Mouse (Mus musculus) liver, embryonic 15.5 days (tissue): ENCODE results near the gene Zyg11b. TPM values are rescaled to one million over a fixed set of nuclear protein-coding genes. Genes with fewer than 3 reads are reported as not detected.

Experiments used
- ATAC-seq: fragments of 200-750 bp; cut with Nextera tagmentation; 2 replicates; pipeline ENCODE4 v1.8.0; 2017; ENCODE audit warnings: moderate number of reproducible peaks, mild to moderate bottlenecking, moderate library complexity; ENCODE audit not compliant: insufficient read depth
- H3K27ac ChIP-seq: fragments of 300-500 bp; sonication (generic); replicated peaks from 2 replicates; pipeline ENCODE4 v1.5.1; 2015; ENCODE audit warnings: mild to moderate bottlenecking, inconsistent platforms
- H3K27me3 ChIP-seq: fragments of 300-500 bp; sonication (generic); 2 replicates; pipeline ENCODE4 v1.6.1; 2015; ENCODE audit warnings: mild to moderate bottlenecking, inconsistent platforms
- H3K36me3 ChIP-seq: fragments of 300-500 bp; sonication (generic); replicated peaks from 2 replicates; pipeline ENCODE4 v1.6.1; 2015; ENCODE audit warnings: moderate library complexity, mild to moderate bottlenecking, inconsistent platforms
- H3K4me1 ChIP-seq: fragments of 300-500 bp; sonication (generic); replicated peaks from 2 replicates; pipeline ENCODE4 v1.6.1; 2015; ENCODE audit warnings: inconsistent platforms
- H3K4me2 ChIP-seq: fragments of 300-500 bp; sonication (generic); 2 replicates; pipeline ENCODE4 v1.6.1; 2015; ENCODE audit warnings: moderate library complexity, mild to moderate bottlenecking, inconsistent platforms
- H3K4me3 ChIP-seq: fragments of 300-500 bp; sonication (generic); replicated peaks from 2 replicates; pipeline ENCODE4 v1.5.1; 2015; ENCODE audit warnings: mild to moderate bottlenecking, inconsistent platforms
- H3K9ac ChIP-seq: fragments of 300-500 bp; sonication (generic); 2 replicates; pipeline ENCODE4 v1.6.1; 2015; ENCODE audit warnings: moderate library complexity, mild to moderate bottlenecking, inconsistent platforms
- H3K9me3 ChIP-seq: fragments of 300-500 bp; sonication (generic); replicated peaks from 2 replicates; pipeline ENCODE4 v1.6.1; 2016; ENCODE audit warnings: inconsistent platforms
- WGBS: fragments of 180-500 bp; shearing (Covaris S2); methylation state at CpG from one replicate; pipeline ENCODE4 v1.1.7; 2015; ENCODE audit warnings: mixed read lengths; ENCODE audit not compliant: insufficient replicate concordance; 5-methylcytosine and 5-hydroxymethylcytosine counted together
- polyA plus RNA-seq: library from polyadenylated mRNA; unstranded; fragments of >200 nt; fragmentation: Nextera tagmentation; extraction: Ambion mirVana; gene quantifications from 2 replicates; pipeline ENCODE4 v1.2.1, GENCODE M21; 2015

Gene Zyg11b
- polyA plus RNA-seq, 1 experiment from 2014 or later: 2.3 TPM

GRCm38 (mm10) chr4:108336765-108337164, 35.9 kb upstream of the Zyg11b start:
- H3K36me3 ChIP-seq: peaks cover 29% of the 10 kb centered on the region
- peaks cover 10% of the 10 kb centered on the region for H3K4me1 ChIP-seq
- WGBS: 58% methylated on average over 2 of the region's 2 CpGs
- H3K27me3 ChIP-seq: no peaks in the 10 kb centered on the region
- H3K4me2 ChIP-seq: no peak overlapping the region
- no peak overlapping the region for H3K9ac ChIP-seq
- H3K9me3 ChIP-seq: no peaks in the 10 kb centered on the region
- no peak overlapping the region for H3K27ac ChIP-seq
- ATAC-seq: no peak
- H3K4me3 ChIP-seq: no peak overlapping the region

DNA sequence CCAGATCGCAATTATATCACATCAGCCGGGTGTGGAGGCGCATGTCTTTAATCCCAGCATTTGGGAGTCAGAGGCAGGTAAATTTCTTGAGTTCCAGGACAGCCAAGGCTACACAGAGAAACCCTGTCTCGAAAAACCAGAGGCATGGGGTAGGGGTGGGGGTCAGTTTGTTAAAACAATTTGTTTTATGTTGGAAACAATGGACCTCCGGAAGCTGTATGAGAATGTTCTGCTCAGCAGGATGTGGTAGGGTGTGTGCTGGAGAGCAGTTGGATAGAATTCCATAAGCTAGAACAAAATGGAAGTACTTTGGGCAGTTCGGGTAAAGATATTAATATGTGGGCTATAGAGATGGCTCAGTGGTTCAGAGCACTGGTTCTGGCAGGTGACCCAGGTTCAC, 34.5 kb upstream of the Zyg11b start:
- H3K27ac ChIP-seq: no peak overlapping the region
- no peaks in the 10 kb centered on the region for H3K9me3 ChIP-seq
- H3K9ac ChIP-seq: no peak overlapping the region
- H3K4me3 ChIP-seq: no peak overlapping the region
- H3K36me3 ChIP-seq: peaks cover 29% of the 10 kb centered on the region
- 81% methylated on average over 6 of the region's 6 CpGs for WGBS
- H3K27me3 ChIP-seq: no peaks in the 10 kb centered on the region
- peaks cover 17% of the 10 kb centered on the region for H3K4me1 ChIP-seq
- no peak for ATAC-seq
- no peak overlapping the region for H3K4me2 ChIP-seq

GRCm38 (mm10) chr4:108332041-108332440, 31.1 kb upstream of the Zyg11b start:
- WGBS: 76% methylated on average over 9 of the region's 9 CpGs
- Histone ChIP-seq H3K4me2 (no peak overlapping the region), H3K27me3 (no peaks in the 10 kb centered on the region), H3K36me3 (peaks cover 15% of the 10 kb centered on the region), H3K4me1 (peaks cover 33% of the 10 kb centered on the region), H3K4me3 (no peak overlapping the region), H3K9ac (no peak overlapping the region), H3K27ac (peak overlapping the region; percentile 66), H3K9me3 (no peaks in the 10 kb centered on the region)
- no peak for ATAC-seq

DNA sequence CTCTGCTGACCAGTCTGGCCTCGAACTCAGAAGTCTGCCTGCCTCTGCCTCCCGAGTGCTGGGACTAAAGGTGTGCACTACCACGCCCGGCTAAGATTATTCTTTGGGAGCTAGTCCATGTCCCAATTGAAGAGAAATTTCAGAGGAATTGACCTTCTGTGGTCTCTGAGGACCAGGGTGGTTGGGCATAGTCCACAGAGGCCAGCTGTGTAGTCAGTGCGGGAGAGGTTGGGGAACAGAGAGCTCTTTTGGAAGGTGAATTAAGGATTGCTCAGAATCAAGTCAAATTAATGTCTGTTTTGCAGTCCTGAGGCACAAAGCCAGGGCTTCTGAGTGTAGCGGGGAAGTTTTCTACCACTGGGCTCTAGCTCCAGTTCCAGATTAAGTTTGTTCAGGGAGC, 28.9 kb upstream of the Zyg11b start:
- peaks cover 33% of the 10 kb centered on the region for H3K4me1 ChIP-seq
- WGBS: 75% methylated on average over 6 of the region's 6 CpGs
- ATAC-seq: no peak

GRCm38 (mm10) chr4:108327730-108328484, 27.0 kb upstream of the Zyg11b start, which contains the start of gene Coa7:
Gene Coa7 (plus strand): TSS chr4:108328140.
- peak within 1 kb of the TSS; percentile 59 for H3K9ac ChIP-seq
- H3K4me2 ChIP-seq: peak within 1 kb of the TSS; percentile 77
- H3K4me3 ChIP-seq: peak within 1 kb of the TSS; percentile 78
- H3K36me3 ChIP-seq: 0 out of 2 replicates have a peak, but pooled peaks cover 3% of the 10 kb centered on the region
- peaks cover 33% of the 10 kb centered on the region for H3K4me1 ChIP-seq
- no peaks in the 10 kb centered on the region for H3K27me3 ChIP-seq
- H3K9me3 ChIP-seq: no peaks in the 10 kb centered on the region
- H3K27ac ChIP-seq: peak within 1 kb of the TSS; percentile 87
- under 1% methylated on average over 45 of the region's 45 CpGs for WGBS
- peak; percentile 95 for ATAC-seq

More for the DNA sequence above, 28.9 kb upstream of the Zyg11b start:
- Histone ChIP-seq H3K9ac (no peak overlapping the region), H3K36me3 (peaks cover 9% of the 10 kb centered on the region; the same call in 1 of the 2 replicates), H3K27me3 (no peaks in the 10 kb centered on the region), H3K4me3 (no peak overlapping the region), H3K4me2 (no peak overlapping the region), H3K9me3 (no peaks in the 10 kb centered on the region), H3K27ac (0 out of 2 replicates have a peak overlapping the region, but pooled peaks have one; percentile 1)

DNA sequence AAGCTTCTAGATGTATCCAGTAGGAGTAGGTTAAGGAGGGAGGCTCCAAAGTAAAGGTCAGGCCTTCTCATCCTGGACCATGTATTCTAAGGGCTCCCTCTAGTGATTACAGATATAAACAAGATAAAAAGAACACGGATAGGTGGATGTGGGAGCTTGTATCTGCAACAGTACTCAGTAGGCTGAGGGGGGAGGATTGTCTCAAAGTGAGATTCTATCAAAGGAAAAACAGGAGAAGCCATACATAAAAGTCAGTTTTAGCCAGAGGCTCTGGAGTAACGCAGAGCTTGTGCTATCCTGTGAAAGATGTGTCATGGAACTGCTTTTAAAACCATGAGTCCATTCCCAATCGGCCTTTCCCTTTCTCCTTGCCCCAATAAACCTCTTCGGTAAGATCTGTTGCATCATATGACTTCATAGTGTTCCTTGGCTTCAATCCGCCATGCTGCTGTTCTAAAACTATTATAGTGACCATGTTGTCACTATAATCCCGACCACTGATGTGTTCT, 26.2 kb upstream of the Zyg11b start:
- H3K9me3 ChIP-seq: no peaks in the 10 kb centered on the region
- 29% methylated on average over 6 of the region's 6 CpGs for WGBS
- peaks cover 32% of the 10 kb centered on the region for H3K4me1 ChIP-seq
- ATAC-seq: no peak
- H3K27me3 ChIP-seq: no peaks in the 10 kb centered on the region
- H3K4me2 ChIP-seq: peak overlapping the region; percentile 77
- 0 out of 2 replicates have a peak overlapping the region, but pooled peaks have one; percentile 87 for H3K27ac ChIP-seq
- peak overlapping the region; percentile 78 for H3K4me3 ChIP-seq
- no peak overlapping the region for H3K9ac ChIP-seq
- H3K36me3 ChIP-seq: no peaks in the 10 kb centered on the region

DNA sequence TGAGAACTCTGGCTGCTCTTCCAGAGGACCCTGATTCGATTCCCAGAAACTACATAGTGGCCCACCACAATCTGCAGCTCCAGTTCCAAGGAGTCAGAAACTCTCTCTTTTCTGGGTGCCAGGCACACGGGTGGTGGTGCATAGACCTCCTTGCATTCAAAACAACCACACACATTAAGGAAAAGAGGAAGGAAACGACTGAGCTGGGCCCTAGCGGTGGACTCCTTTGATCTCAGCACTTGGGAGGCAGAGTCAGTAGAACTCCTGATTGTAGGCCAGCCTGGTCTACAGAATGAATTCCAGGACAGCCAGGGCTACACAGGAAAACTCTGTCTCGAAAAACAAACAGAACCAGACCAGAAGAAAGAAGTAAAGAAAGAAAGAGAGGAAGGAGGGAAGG, 22.7 kb upstream of the Zyg11b start:
- WGBS: 35% methylated on average over 5 of the region's 5 CpGs
- Histone ChIP-seq H3K9ac (no peak overlapping the region), H3K9me3 (no peaks in the 10 kb centered on the region), H3K27me3 (no peaks in the 10 kb centered on the region), H3K4me2 (no peak overlapping the region), H3K36me3 (no peaks in the 10 kb centered on the region), H3K27ac (no peak overlapping the region), H3K4me3 (no peak overlapping the region), H3K4me1 (peaks cover 18% of the 10 kb centered on the region)
- ATAC-seq: no peak

DNA sequence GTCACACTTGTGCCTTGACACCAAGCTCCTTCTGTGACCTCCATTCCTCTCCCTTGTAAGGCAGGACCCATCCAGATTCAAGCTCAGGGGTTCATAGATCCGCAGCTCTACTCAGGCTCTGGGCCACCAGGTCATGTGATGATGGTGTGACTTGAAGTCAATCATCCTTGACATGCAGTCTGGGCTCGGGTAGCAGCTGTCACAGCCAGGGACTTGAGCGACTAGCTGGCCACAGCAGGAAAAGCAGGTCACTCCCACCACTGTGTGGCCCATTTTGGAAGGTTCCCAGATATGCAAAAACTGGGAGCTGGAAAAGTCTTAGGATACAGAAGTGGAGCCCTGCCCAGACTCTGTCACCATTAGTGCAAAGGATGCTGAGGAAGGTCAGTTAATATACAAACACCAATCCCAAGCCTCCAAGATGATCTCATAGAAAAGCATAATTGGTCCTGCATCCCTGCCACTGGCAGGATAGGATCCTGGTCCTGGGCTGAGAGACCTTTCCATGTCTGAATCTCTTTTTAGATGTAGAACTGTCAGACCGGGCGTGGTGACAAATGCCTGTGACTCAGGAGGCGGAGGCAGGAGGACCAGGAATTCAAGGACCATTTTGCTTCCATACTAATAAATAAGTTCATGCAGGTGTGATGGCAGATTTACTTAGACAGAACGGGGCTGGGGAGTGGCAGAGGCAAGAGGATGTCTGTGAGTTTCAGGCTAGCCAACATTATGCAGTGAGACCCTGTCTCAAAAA, 19.9 kb upstream of the Zyg11b start:
- Histone ChIP-seq H3K36me3 (no peaks in the 10 kb centered on the region), H3K9ac (no peak overlapping the region), H3K4me1 (peaks cover 20% of the 10 kb centered on the region), H3K27ac (no peak overlapping the region), H3K4me2 (no peak overlapping the region), H3K4me3 (no peak overlapping the region), H3K9me3 (no peaks in the 10 kb centered on the region), H3K27me3 (no peaks in the 10 kb centered on the region)
- ATAC-seq: no peak
- 64% methylated on average over 7 of the region's 7 CpGs for WGBS

DNA sequence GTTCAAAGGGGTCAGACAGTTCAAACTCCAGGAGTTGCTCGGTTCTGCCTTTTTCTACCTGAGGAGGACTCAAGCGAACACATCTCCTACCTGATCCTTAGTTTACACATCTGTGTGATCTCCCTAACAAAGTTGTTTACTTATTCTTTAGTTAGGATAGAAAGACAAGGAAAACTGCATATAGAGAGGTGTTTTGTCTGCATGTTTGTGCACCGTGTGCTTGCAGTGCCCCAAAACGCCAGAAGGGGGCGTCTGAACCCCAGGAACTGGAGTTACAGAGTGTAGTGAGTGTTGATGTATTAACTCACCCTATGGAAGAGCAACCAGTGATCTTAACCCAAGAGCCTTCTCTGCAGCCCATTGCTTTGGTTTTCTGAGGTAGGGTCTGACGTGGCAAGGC, 18.9 kb upstream of the Zyg11b start:
- no peaks in the 10 kb centered on the region for H3K9me3 ChIP-seq
- H3K4me2 ChIP-seq: no peak overlapping the region
- no peak for ATAC-seq
- no peaks in the 10 kb centered on the region for H3K36me3 ChIP-seq
- H3K4me3 ChIP-seq: no peak overlapping the region
- no peak overlapping the region for H3K9ac ChIP-seq
- H3K27me3 ChIP-seq: no peaks in the 10 kb centered on the region
- no peak overlapping the region for H3K27ac ChIP-seq
- H3K4me1 ChIP-seq: peaks cover 20% of the 10 kb centered on the region
- WGBS: 62% methylated on average over 6 of the region's 6 CpGs

- H3K36me3 ChIP-seq: no peaks in the 10 kb centered on the region
- no peaks in the 10 kb centered on the region for H3K9me3 ChIP-seq
- 35% methylated on average over 8 of the region's 8 CpGs for WGBS
- no peak overlapping the region for H3K4me3 ChIP-seq
- no peak overlapping the region for H3K4me2 ChIP-seq
- H3K27ac ChIP-seq: peak overlapping the region; percentile 62
- no peaks in the 10 kb centered on the region for H3K27me3 ChIP-seq
- H3K4me1 ChIP-seq: peaks cover 20% of the 10 kb centered on the region
- no peak overlapping the region for H3K9ac ChIP-seq
- ATAC-seq: peak; percentile 60
Observed at GRCm38 (mm10) chr4:108318649-108319615, 18.0 kb upstream of the Zyg11b start.
